Mouse (Mus musculus) cerebellum, adult 11-12 months (tissue): ENCODE data around the gene Foxo3.

Experiments
- DNase-seq: peaks from one replicate; pipeline ENCODE4 v3.0.0; 2022

Gene Foxo3

GRCm38 (mm10) chr10:42221136-42221891 lies 55.2 kb downstream of the Foxo3 start:
- DNase-seq: no peak

DNA sequence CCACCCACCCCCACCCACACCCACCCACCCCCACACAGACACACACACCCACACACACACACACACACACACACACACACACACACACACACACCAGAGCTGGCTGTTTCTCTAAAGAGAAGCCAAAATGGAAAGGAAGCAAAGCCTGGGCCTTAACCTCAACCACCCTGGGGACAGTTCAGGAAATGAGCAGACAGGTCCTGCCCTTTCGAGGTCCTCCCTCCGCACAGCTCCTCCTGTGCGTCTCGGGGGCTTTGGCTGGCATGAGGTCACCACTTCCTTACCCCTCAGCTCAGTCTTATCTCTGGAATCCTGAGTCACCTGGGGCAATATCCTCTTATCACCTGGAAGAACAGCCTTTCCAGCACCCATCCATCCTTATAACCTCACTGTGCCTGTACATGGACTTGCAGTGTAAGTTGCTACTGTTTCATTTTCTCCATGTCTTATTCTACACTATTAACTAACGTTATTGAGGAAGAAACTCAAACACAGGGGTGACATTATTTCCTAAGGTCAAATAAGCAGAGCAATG lies 56.1 kb downstream of the Foxo3 start:
- DNase-seq: no peak

DNA sequence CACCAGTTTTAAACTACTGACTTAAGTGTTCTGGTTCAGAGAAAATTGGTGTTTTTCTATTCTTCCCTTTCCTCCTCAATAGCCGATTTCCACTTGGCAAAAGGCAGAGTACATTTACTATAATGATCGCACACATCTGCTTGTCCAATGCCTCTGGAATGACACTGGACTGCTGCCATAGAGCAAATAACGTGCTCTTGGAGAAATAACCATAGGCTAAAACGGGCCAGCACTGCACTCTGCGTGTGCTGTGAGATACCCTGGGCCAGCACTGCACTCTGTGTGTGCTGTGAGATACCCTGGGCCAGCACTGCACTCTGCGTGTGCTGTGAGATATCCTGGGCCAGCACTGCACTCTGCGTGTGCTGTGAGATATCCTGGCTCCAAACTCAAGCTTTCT lies 65.1 kb downstream of the Foxo3 start:
- no peak for DNase-seq

DNA sequence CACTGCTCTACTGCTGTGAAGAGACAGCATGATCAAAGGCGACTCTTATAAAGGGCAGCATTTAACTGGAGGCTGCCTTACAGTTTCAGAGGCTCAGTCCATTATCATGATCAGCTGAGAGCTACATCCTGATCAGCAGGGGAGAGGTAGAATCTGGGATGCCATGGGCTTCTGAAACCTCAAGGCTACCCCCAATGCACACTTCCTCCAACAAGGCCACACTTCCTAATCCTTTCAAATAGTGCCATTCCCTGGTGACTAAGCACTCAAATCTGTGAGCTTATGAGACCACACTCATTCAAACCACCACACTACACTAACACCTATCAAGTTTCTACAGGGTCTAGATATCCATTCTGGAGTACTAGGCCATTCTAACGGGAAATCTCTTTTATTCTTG lies 65.9 kb downstream of the Foxo3 start:
- DNase-seq: no peak

DNA sequence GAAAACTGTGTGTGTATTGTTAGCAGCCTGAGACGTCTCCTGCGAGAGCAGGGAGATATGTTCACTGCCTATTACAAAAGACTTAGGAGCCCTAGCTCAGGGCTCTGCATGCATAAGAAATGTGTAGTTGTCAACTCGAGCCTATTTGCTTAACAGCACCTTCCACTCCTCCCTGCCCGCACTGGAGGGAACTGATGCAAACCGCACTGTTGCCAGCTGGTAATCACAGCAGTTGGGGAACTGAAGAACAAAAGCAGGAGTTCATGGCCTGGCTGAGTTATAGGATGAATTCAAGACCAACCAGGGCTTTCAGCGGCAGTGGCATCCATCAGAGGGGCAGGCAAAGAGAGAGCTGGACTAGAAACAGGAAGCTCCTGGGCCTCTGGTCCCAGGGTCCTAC lies 66.7 kb downstream of the Foxo3 start:
- no peak for DNase-seq

- DNase-seq: no peak
These were observed 68.9 kb downstream of the Foxo3 start for GRCm38 (mm10) chr10:42207612-42208011.

DNA sequence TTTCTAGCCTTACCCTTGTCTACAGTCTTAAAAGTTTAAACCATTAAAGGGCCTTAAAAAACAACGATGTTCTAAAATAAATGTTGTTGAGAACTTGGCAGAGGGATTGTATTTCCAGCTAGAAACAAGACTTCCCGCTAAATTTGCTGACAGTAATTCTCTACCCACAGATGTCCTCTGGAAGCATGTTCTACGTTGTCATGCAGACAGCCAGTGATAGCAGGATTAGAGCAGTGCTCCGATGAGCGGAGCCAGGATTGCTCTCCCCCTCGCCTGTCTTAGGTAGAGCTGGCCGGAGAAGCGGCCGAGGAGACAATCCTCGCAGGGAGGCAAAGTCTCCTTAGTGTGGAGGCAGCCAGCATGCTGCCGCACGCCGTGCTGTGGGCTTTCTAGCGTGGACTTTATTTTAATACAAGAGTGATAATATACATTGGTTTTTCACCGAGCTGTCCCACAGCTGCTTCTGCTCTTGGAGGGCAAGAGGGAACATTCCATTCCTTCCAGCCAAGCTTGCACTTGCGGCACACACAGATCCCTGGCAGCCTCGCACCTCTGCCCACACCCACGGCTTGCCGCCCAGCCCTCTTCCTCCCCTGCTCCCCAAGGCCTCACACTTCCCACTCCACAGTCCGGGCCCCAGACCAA lies 71.7 kb downstream of the Foxo3 start:
- no peak for DNase-seq

- DNase-seq: no peak
These were observed 73.0 kb downstream of the Foxo3 start for GRCm38 (mm10) chr10:42203321-42204155.

DNA sequence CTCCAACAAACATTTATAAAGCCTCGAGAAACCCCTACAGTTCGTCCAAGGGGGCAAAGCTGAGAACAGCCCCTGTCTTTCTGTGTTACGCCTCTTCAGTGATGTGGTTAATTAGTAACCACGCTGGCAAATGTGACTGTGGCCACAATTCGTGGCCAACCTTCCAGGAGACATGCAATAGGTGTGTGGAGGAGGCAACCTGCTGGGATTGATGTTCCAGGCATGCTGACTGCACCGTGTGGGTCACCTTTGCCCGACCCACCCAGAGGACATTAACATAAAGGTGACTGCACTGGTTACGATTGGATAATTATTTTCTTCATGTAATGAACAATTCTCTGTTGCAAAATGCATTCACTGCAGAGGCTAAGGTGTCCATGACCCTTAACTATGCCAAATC lies 74.0 kb downstream of the Foxo3 start:
- no peak for DNase-seq

GRCm38 (mm10) chr10:42199472-42199871 lies 77.1 kb downstream of the Foxo3 start:
- no peak for DNase-seq

- DNase-seq: no peak
These were observed 77.9 kb downstream of the Foxo3 start for GRCm38 (mm10) chr10:42198682-42199081.

DNA sequence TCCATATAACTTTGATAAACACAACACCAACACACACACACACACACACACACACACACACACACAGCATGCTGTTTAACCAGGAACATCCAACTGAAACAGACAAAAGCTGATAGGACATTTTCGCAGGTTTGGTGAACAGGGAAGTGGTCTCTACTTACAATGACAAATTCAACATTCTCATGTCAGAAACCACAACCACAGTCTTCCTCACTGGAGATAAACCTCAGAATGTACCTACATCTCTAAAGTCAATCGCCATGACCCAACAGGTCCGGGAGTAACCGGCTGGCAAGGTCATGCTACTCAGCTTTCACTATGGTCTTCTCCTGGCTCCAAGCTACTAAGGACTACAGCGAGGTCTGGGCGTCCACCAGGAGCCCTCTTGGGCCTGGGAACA lies 81.8 kb downstream of the Foxo3 start:
- no peak for DNase-seq

DNA sequence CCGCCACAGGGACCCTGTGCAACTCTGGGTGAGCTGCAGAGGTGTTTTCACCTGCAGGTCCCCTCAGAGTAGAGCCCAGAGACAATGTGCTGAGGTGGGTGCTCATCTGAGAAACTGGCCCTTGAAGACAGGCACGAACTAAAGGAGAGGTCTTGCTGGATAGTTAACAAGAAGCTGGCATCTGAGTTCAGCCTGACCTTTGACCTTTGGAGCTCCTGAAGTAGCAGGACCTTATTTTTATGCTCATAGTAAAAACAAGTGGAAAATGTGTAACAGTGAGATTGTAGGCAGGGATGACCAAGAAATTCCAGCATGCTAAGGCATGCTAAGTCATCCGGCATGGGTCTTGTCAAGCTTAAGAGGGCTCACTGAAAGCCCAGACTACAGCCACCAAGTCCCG lies 82.6 kb downstream of the Foxo3 start:
- DNase-seq: no peak

GRCm38 (mm10) chr10:42192951-42193350 lies 83.6 kb downstream of the Foxo3 start:
- no peak for DNase-seq

DNA sequence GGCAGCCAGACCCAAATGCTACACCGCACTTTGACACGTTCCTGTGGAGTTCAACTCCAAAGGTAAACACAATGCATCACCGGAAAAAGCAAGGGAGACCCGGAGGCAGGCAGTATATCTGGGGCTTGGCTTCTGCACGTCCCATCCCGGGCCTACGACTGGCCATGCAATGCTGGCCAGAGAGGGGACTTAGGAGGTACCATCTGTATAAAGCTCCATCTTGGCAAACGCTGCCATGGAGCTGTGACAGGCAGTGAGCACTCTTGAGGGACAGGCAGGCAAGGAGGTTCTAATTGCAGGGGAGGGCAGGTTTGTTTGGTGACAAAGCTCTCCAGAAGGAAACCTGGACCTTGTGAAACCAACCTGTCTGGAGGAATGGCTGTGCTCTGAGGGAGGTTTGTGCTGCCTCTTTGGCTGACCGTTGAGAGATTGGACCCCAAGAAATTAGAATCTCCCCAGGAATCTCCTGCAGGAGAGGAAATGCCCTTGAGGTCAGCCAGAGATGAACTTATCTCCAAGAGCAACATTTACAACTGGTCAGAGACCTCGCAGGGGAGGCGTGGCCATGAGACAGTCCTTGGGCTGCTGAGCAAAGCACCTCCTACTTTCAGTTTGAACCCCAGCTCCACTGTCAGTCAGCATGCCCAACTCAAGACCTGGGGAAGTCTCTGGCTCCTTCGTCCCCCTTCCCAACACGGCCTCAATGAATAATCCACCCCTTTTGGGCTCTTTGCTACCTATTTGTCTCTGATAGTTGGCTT lies 86.7 kb downstream of the Foxo3 start:
- peak; percentile 78 for DNase-seq

GRCm38 (mm10) chr10:42189037-42189436 lies 87.5 kb downstream of the Foxo3 start:
- peak; percentile 15 for DNase-seq

GRCm38 (mm10) chr10:42188091-42188490 lies 88.5 kb downstream of the Foxo3 start:
- DNase-seq: peak; percentile 43

DNA sequence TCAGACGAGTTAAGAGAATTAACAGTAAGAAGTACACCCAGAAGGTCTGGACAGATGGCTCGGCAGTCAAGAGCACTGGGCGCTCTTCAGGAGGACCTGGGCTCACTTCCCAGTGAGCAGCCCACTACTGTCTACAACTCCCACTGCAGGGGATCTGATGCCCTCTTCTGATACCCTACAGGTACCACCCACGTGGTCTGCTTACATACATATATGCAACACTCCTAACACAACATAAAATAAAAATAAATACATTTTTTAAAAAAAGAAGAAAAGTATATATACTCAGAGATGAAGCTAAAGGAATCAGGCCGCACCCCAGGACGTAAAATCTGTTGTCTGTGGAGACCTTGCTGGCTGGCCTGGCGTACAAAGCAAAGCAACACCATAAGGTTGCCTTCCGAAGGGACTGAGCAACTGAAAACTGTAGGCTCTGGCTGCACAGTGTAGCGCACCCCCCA lies 89.6 kb downstream of the Foxo3 start:
- peak; percentile 85 for DNase-seq

DNA sequence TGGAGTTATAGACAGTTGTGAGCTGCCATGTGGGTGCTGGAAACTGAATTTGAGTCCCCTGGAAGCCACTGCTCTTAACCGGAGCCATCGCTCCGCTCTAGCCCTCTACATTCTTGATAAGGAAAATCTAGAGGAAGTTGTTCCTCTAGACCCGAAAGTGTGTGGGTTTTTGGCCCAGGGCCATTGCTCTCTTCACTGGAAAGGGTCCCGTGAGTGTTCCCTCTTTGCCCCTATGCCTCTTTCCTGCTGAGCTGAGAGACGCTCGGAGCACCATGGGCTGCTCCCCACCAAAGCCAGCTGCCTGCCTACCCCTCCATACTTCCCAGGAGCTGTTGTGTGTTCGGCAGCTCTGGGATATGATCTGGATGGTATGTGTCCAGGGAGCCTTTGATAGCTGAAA lies 96.2 kb downstream of the Foxo3 start:
- no peak for DNase-seq

GRCm38 (mm10) chr10:42178751-42179150 lies 97.8 kb downstream of the Foxo3 start:
- no peak for DNase-seq

- no peak for DNase-seq
These were observed 98.5 kb downstream of the Foxo3 start for GRCm38 (mm10) chr10:42177771-42178674.

DNA sequence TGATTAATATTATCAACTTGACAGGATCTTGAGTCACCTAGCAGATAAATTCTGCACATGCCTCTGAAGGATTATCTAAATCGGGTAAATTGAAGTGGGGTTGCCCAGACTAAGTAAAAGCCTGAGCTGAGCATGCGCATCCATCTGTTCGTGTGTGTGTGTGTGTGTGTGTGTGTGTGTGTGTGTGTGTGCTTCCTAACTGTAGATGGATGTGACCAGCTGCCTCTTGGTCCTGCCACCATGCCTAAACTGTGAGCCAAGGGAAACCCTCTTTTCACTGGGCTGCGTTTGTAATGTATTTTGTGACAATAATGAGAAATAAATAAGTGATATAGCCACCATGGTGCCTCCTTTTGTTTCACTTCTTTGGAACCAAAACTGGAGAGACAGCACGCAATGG lies 102.3 kb downstream of the Foxo3 start:
- DNase-seq: no peak
